Mouse (Mus musculus): ENCODE results near the gene Gpr12.

- TF ChIP-seq EP300 (optimal IDR thresholded peaks at IDR 0.05) (no peak), CTCF (IDR thresholded peaks at IDR 0.05; ENCODE audit: low read depth) (no peak)
Measured at GRCm38 (mm10) chr5:146591636-146592035, 6.6 kb upstream of the Gpr12 start.
